Mouse (Mus musculus) ES-E14 (cell line): ENCODE measurements around the gene Rap1gap2. TPM values are rescaled to one million over a fixed set of nuclear protein-coding genes. Genes with fewer than 3 reads are reported as not detected.

Experiments
- DNase-seq: peaks from one replicate; pipeline ENCODE4 v3.0.0-alpha.2; 2013; ENCODE audit warnings: low read depth, low spot score
- H3K27ac ChIP-seq: 2 replicates; pipeline ENCODE4 v1.5.1; 2012; ENCODE audit warnings: low read depth, mild to moderate bottlenecking, low read length, moderate library complexity, mixed read lengths; ENCODE audit not compliant: poor library complexity, insufficient read depth, severe bottlenecking
- H3K36me3 ChIP-seq: 2 replicates; pipeline ENCODE4 v1.6.1; 2012; ENCODE audit warnings: mild to moderate bottlenecking, low read length, moderate library complexity, mixed read lengths; ENCODE audit not compliant: control insufficient read depth, poor library complexity, insufficient read depth, severe bottlenecking
- H3K4me1 ChIP-seq, 2 experiments: fragments of 150-350 bp in 1 of 2; sonication (generic) in 1 of 2; 2 replicates each; pipeline ENCODE4 v1.6.1; 2012; ENCODE audit warnings: low read length in 2 of 2, mild to moderate bottlenecking in 1 of 2, mixed read lengths in 1 of 2; ENCODE audit not compliant: control insufficient read depth in 2 of 2, insufficient read depth in 2 of 2, poor library complexity in 1 of 2
- H3K4me3 ChIP-seq, 2 experiments: fragments of 150-350 bp in 1 of 2; sonication (generic) in 1 of 2; 2 replicates each; pipeline ENCODE4 v1.5.1; 2012; ENCODE audit warnings: low read length in 2 of 2, low read depth in 1 of 2, mild to moderate bottlenecking in 1 of 2, mixed read lengths in 1 of 2; ENCODE audit not compliant: insufficient read depth in 1 of 2, poor library complexity in 1 of 2, severe bottlenecking in 1 of 2
- H3K9ac ChIP-seq: 2 replicates; pipeline ENCODE4 v1.6.1; 2012; ENCODE audit warnings: low read depth, mild to moderate bottlenecking, low read length, mixed read lengths; ENCODE audit not compliant: poor library complexity, insufficient read depth, severe bottlenecking
- H3K9me3 ChIP-seq: fragments of 150-350 bp; sonication (generic); 2 replicates; pipeline ENCODE4 v1.6.1; 2012; ENCODE audit warnings: low read depth, mild to moderate bottlenecking, low read length; ENCODE audit not compliant: control insufficient read depth, insufficient read depth
- CHD2 ChIP-seq: IDR thresholded peaks from 2 replicates; pipeline ENCODE4 v1.6.1; 2014; ENCODE audit warnings: mild to moderate bottlenecking, low read depth, low read length, inconsistent platforms
- HCFC1 ChIP-seq: IDR thresholded peaks from 2 replicates; pipeline ENCODE4 v1.6.1; 2012; ENCODE audit warnings: low read length, inconsistent platforms, borderline replicate concordance; ENCODE audit not compliant: insufficient read depth
- MAFK ChIP-seq: IDR thresholded peaks from 2 replicates; pipeline ENCODE4 v1.6.1; 2014; ENCODE audit warnings: mild to moderate bottlenecking, low read depth, low read length, inconsistent platforms; ENCODE audit not compliant: insufficient read depth
- ZC3H11A ChIP-seq: IDR thresholded peaks from 2 replicates; pipeline ENCODE4 v1.6.1; 2012; ENCODE audit warnings: low read depth, mild to moderate bottlenecking, inconsistent platforms, low read length, borderline replicate concordance
- ZNF384 ChIP-seq: IDR thresholded peaks from 2 replicates; pipeline ENCODE4 v1.6.1; 2012; ENCODE audit warnings: low read depth, low read length, inconsistent platforms
- in situ Hi-C, 2 experiments: fragments of 600-800 bp; cut with MboI; formaldehyde crosslinking; loops; one replicate each; pipeline ENCODE4 v1.15.1; 2025; ENCODE audit warnings: low sequenced_read_pairs in 2 of 2, inconsistent platforms in 1 of 2; ENCODE audit not compliant: unreplicated experiment in 2 of 2
- total RNA-seq: library from RNA; depleted of rRNA; stranded (reverse); fragments of 300-350 nt; gene quantifications from 2 replicates; pipeline ENCODE4 v1.2.3, GENCODE M21; 2012

Gene Rap1gap2
- total RNA-seq, 1 experiment, result 2.7 TPM

DNA sequence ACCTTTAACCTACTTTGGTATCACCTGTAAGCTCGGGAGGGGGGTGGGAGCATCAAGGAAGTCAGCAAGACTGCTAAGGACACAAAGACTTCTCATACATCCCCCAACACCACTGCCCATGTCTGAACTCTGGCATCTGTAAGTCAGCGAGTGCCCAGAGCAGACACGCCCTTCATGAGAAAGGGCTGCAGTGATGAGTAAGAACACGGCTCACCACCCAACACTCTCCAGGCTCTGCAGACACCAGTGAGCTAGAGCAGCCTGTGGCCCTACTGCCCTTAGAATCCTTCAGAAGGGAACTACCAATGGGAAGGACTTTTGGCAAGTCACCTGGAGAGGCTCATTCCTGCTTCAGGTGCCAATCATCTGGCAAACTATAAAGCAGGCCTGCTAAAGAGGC is 168.3 kb downstream of the Rap1gap2 start:
- Histone ChIP-seq H3K27ac (no peak overlapping the region), H3K9ac (no peak overlapping the region), H3K4me1 (peaks cover 0 to 4% of the 10 kb centered on the region in 2 experiments; a peak in 1 of 4 replicates), H3K36me3 (no peaks in the 10 kb centered on the region), H3K4me3 (no peak overlapping the region), H3K9me3 (no peaks in the 10 kb centered on the region)
- in situ Hi-C loops, result no loop called here
- TF ChIP-seq ZC3H11A, result no peak
- TF ChIP-seq MAFK, result no peak
- no peak for TF ChIP-seq CHD2
- TF ChIP-seq HCFC1, result no peak
- TF ChIP-seq ZNF384, result no peak
- no peak for DNase-seq

DNA sequence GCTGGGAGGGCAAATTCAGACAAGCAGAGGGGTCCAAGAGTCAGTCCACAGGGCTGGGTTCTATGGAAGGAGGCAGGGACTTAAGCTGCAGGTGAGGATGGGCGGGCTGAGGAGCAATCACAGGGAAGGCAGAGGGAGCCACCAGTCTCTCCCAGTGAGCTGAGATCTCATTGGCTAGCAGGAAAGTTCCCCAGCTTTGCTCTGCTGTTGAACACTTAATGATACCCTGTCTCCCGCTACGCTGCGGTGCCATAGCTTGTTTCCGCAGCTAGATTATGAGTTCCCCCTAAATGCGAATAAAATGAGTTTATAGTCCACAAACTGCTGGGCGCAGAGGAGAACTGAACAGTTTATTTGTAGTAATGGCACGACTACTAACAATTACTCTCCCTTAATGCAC is 170.6 kb downstream of the Rap1gap2 start:
- H3K9me3 ChIP-seq, result no peaks in the 10 kb centered on the region
- in situ Hi-C loops, result no loop called here
- no peaks in the 10 kb centered on the region for H3K36me3 ChIP-seq
- no peak overlapping the region for H3K9ac ChIP-seq
- H3K4me1 ChIP-seq, result peaks cover 0 to 4% of the 10 kb centered on the region in 2 experiments; a peak in 1 of 4 replicates
- no peak overlapping the region for H3K4me3 ChIP-seq
- no peak for DNase-seq
- TF ChIP-seq ZNF384 (no peak), CHD2 (no peak), HCFC1 (no peak), MAFK (no peak)
- H3K27ac ChIP-seq, result no peak overlapping the region

DNA sequence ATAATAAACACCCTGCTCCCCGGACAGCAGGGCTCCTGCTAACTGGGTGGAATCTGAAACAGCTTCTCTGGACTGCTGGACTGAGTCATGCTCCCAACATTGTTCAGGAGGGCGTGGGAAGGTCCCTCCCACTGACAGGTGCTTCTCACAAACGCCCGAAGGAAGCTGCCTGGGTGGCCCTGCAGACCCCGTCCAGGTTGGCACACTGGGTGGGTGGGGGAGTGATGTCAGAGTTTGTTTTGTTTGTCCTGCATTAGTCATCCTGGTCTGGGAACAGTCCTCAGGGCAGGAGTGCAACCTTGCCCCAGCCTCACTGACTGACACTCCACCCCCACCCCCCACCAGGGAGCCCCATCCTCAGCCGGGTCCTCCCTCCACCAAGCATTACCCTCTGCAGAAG is 171.5 kb downstream of the Rap1gap2 start:
- H3K9me3 ChIP-seq, result no peaks in the 10 kb centered on the region
- H3K9ac ChIP-seq, result no peak overlapping the region
- in situ Hi-C loops, result no loop called here
- H3K27ac ChIP-seq, result no peak overlapping the region
- no peaks in the 10 kb centered on the region for H3K36me3 ChIP-seq
- DNase-seq, result no peak
- H3K4me3 ChIP-seq, result no peak overlapping the region
- no peak for TF ChIP-seq ZNF384
- no peak for TF ChIP-seq MAFK
- no peak for TF ChIP-seq CHD2
- no peak for TF ChIP-seq ZC3H11A
- TF ChIP-seq HCFC1, result no peak
- peaks cover 0 to 4% of the 10 kb centered on the region in 2 experiments; a peak in 1 of 4 replicates for H3K4me1 ChIP-seq

DNA sequence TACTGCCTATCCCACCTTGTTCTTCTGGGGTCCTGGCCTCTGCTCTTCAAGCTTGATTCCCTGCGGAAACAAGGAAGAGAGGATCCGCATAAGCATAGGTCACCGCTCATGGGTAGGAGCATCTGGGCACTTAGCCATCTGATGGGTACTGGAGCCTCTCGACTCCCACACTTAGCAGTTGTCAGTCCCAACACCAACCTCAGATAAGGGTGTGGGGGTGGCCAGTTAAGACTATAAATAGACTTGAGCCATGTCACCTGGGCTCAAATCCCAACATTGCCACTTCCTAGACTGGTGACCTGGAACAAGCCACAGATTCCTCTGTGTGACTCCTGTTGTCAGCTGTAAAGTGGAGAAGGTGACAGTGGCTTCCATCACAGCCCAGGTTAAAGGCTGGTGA is 172.5 kb downstream of the Rap1gap2 start:
- DNase-seq, result no peak
- no peaks in the 10 kb centered on the region for H3K9me3 ChIP-seq
- no peak overlapping the region for H3K9ac ChIP-seq
- peaks cover 0 to 4% of the 10 kb centered on the region in 2 experiments; a peak in 1 of 4 replicates for H3K4me1 ChIP-seq
- no peak overlapping the region for H3K4me3 ChIP-seq
- TF ChIP-seq MAFK (no peak), ZNF384 (no peak), ZC3H11A (no peak), HCFC1 (no peak), CHD2 (no peak)
- in situ Hi-C loops, result no loop called here
- H3K27ac ChIP-seq, result no peak overlapping the region
- H3K36me3 ChIP-seq, result no peaks in the 10 kb centered on the region

DNA sequence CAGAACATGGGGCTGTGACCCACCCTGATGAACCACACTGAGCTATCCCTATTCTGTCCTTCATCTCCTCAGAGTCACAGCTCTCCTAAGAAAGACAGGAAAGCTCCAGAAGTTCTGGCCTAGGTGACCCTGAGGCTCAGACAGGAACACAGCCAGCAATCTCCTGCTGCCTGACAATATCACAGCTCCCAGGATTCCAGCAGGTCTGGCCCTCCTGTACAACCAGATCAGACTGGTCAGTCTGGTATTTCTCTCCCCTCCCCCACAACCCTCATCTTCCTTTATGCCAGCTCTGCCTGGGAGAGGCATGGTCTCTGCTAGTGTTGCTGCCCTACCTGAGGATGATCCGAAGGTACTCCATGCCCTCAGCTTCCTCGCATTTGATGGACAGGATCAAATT is 175.3 kb downstream of the Rap1gap2 start:
- TF ChIP-seq MAFK (no peak), HCFC1 (no peak), ZC3H11A (no peak), ZNF384 (no peak), CHD2 (no peak)
- no peak overlapping the region for H3K27ac ChIP-seq
- no peaks in the 10 kb centered on the region for H3K9me3 ChIP-seq
- H3K4me1 ChIP-seq, result peaks cover 0 to 4% of the 10 kb centered on the region in 2 experiments; a peak in 1 of 4 replicates
- no peak for DNase-seq
- no peak overlapping the region for H3K9ac ChIP-seq
- no peaks in the 10 kb centered on the region for H3K36me3 ChIP-seq
- in situ Hi-C loops, result no loop called here
- H3K4me3 ChIP-seq, result no peak overlapping the region
